Mouse (Mus musculus): Measurements from ENCODE around the gene Cacna1c. TPM values are rescaled to one million over a fixed set of nuclear protein-coding genes. Genes with fewer than 3 reads are reported as not detected.

The Cacna1c gene
- polyA plus RNA-seq, 1 experiment: not detected

DNA sequence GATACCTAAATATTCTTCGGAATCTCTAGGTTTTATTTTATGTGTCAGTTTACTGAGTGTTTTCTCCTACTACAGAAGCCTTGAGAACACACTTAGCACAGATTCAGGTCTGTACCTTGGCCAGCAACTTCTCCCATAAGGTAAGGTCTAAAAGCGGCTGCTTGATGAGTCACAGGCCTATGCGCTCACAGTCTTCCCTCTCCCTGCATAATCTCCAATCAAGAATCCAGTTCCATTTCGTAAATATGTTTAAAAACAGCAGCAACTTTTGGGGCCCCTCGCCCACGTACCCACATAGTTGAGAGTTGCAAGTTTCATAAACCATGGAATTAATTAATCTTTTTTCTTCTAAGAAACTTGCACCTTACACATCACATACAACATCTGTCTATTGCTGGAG is 423.6 kb downstream of the Cacna1c start:
- H3K36me3 ChIP-seq (ENCODE audit: control insufficient read depth, insufficient read depth): no peaks in the 10 kb centered on the region
- H3K4me2 ChIP-seq (ENCODE audit: low read depth): no peak overlapping the region
- no peak overlapping the region for H3ac ChIP-seq (ENCODE audit: control insufficient read depth, insufficient read length)
- H3K79me2 ChIP-seq (ENCODE audit: control insufficient read depth, insufficient read depth): no peaks in the 10 kb centered on the region
- TF ChIP-seq TCF3 (IDR thresholded peaks at IDR 0.05; ENCODE audit: insufficient read length, low read depth) (no peak), CEBPB (IDR thresholded peaks at IDR 0.05; ENCODE audit: insufficient read depth, poor library complexity, severe bottlenecking) (no peak), USF1 (IDR thresholded peaks at IDR 0.05; ENCODE audit: low read depth) (no peak)
- no peaks in the 10 kb centered on the region for H3K27me3 ChIP-seq (ENCODE audit: control insufficient read depth, insufficient read depth, insufficient read length)
- no peak overlapping the region for H3K4me3 ChIP-seq

DNA sequence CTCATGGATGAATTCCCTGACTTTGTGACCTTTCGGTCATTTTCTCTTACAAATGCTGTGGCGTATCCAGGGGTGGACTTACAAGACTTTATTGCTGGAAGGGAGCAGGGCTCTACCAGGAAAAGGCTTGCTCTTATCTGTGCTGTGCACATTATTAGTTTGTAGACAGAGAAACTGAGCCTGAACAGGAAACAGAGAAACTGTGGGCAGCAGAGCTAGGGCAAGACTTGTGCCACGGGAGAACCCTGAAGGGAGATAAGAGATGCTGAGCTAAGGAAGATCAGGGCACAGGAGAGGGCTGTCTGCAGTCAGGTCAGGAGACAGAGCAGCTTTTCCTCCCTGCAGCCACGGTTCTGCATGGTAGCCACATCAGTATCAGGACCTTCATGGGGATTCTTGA is 425.1 kb downstream of the Cacna1c start:
- no peak overlapping the region for H3K4me3 ChIP-seq
- no peaks in the 10 kb centered on the region for H3K27me3 ChIP-seq (ENCODE audit: control insufficient read depth, insufficient read depth, insufficient read length)
- H3K4me2 ChIP-seq (ENCODE audit: low read depth): no peak overlapping the region
- no peaks in the 10 kb centered on the region for H3K79me2 ChIP-seq (ENCODE audit: control insufficient read depth, insufficient read depth)
- TF ChIP-seq MYOG (IDR thresholded peaks at IDR 0.05; ENCODE audit: control insufficient read depth in 1 of 3, insufficient read depth in 1 of 3, insufficient read length in 2 of 3, low read depth in 2 of 3): no peak
- no peak for TF ChIP-seq TCF3 (IDR thresholded peaks at IDR 0.05; ENCODE audit: insufficient read length, low read depth)
- TF ChIP-seq E2F4 (IDR thresholded peaks at IDR 0.05; ENCODE audit: insufficient read depth): no peak
- TF ChIP-seq CEBPB (IDR thresholded peaks at IDR 0.05; ENCODE audit: insufficient read depth, poor library complexity, severe bottlenecking): no peak
- TF ChIP-seq MAX (IDR thresholded peaks at IDR 0.05; ENCODE audit: low read depth): no peak
- TF ChIP-seq POLR2A (IDR thresholded peaks at IDR 0.05; ENCODE audit: insufficient read length, low read depth): no peak
- TF ChIP-seq USF1 (IDR thresholded peaks at IDR 0.05; ENCODE audit: low read depth): no peak
- TF ChIP-seq SRF (IDR thresholded peaks at IDR 0.05; ENCODE audit: control insufficient read depth, insufficient read length, low read depth): no peak
- TF ChIP-seq TCF12 (IDR thresholded peaks at IDR 0.05; ENCODE audit: insufficient read depth, poor library complexity, severe bottlenecking): no peak
- TF ChIP-seq REST (IDR thresholded peaks at IDR 0.05; ENCODE audit: insufficient read depth, insufficient read length): no peak
- TF ChIP-seq MYOD1 (IDR thresholded peaks at IDR 0.05; ENCODE audit: control insufficient read depth in 1 of 3, insufficient read length in 2 of 3, low read depth in 2 of 3): no peak
- no peak for TF ChIP-seq POLR2AphosphoS2 (IDR thresholded peaks at IDR 0.05; ENCODE audit: insufficient read length, low read depth)
- no peak overlapping the region for H3ac ChIP-seq (ENCODE audit: control insufficient read depth, insufficient read length)
- H3K36me3 ChIP-seq (ENCODE audit: control insufficient read depth, insufficient read depth): no peaks in the 10 kb centered on the region

DNA sequence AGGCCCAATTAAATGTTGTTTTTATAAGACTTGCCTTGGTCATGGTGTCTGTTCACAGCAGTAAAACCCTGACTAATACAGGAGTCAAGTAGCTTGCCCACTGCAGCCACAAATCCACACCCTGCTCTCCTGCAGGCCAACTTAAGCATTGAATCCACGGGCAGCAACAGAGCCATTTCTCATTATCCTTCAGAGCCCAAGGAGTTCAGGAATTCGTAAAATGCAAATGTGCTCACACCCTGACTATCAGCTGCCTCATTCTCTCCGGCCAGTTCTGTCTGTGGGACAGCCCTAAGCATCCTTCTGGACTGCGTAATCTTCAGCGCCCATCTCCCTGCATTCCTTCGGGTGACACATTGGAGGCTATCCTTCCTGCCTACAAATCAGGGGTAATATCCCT is 425.8 kb downstream of the Cacna1c start:
- no peaks in the 10 kb centered on the region for H3K27me3 ChIP-seq (ENCODE audit: control insufficient read depth, insufficient read depth, insufficient read length)
- TF ChIP-seq MAX (IDR thresholded peaks at IDR 0.05; ENCODE audit: low read depth): no peak
- TF ChIP-seq POLR2A (IDR thresholded peaks at IDR 0.05; ENCODE audit: insufficient read length, low read depth): no peak
- TF ChIP-seq E2F4 (IDR thresholded peaks at IDR 0.05; ENCODE audit: insufficient read depth): no peak
- TF ChIP-seq TCF12 (IDR thresholded peaks at IDR 0.05; ENCODE audit: insufficient read depth, poor library complexity, severe bottlenecking): no peak
- no peak for TF ChIP-seq CEBPB (IDR thresholded peaks at IDR 0.05; ENCODE audit: insufficient read depth, poor library complexity, severe bottlenecking)
- TF ChIP-seq USF1 (IDR thresholded peaks at IDR 0.05; ENCODE audit: low read depth): no peak
- no peak for TF ChIP-seq SRF (IDR thresholded peaks at IDR 0.05; ENCODE audit: control insufficient read depth, insufficient read length, low read depth)
- TF ChIP-seq MYOG (IDR thresholded peaks at IDR 0.05; ENCODE audit: control insufficient read depth in 1 of 3, insufficient read depth in 1 of 3, insufficient read length in 2 of 3, low read depth in 2 of 3): no peak
- no peak for TF ChIP-seq POLR2AphosphoS2 (IDR thresholded peaks at IDR 0.05; ENCODE audit: insufficient read length, low read depth)
- TF ChIP-seq REST (IDR thresholded peaks at IDR 0.05; ENCODE audit: insufficient read depth, insufficient read length): no peak
- no peak for TF ChIP-seq MYOD1 (IDR thresholded peaks at IDR 0.05; ENCODE audit: control insufficient read depth in 1 of 3, insufficient read length in 2 of 3, low read depth in 2 of 3)
- TF ChIP-seq TCF3 (IDR thresholded peaks at IDR 0.05; ENCODE audit: insufficient read length, low read depth): no peak
- no peak overlapping the region for H3ac ChIP-seq (ENCODE audit: control insufficient read depth, insufficient read length)
- no peaks in the 10 kb centered on the region for H3K36me3 ChIP-seq (ENCODE audit: control insufficient read depth, insufficient read depth)
- no peak overlapping the region for H3K4me2 ChIP-seq (ENCODE audit: low read depth)
- H3K79me2 ChIP-seq (ENCODE audit: control insufficient read depth, insufficient read depth): no peaks in the 10 kb centered on the region
- no peak overlapping the region for H3K4me3 ChIP-seq

DNA sequence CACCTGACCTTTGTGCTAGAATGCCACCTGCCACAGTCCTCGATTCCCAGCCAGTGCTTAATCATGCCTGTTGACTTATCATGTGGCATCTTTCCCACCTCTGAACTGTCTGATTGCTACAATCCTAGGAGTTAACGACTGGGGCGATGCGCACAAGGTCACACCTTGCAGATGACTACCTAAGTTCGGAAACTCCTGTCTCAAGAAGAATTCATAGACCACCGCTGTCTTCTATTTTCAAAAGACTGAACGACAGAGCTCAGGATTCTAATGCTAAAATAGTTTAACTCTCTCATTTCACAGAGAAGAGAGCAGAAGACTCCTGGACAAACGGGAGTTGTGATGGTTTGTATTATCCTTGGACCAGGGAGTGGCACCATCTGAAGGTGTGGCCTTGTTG is 426.4 kb downstream of the Cacna1c start:
- Histone ChIP-seq H3K79me2 (ENCODE audit: control insufficient read depth, insufficient read depth) (no peaks in the 10 kb centered on the region), H3K27me3 (ENCODE audit: control insufficient read depth, insufficient read depth, insufficient read length) (no peaks in the 10 kb centered on the region), H3ac (ENCODE audit: control insufficient read depth, insufficient read length) (no peak overlapping the region), H3K36me3 (ENCODE audit: control insufficient read depth, insufficient read depth) (no peaks in the 10 kb centered on the region), H3K4me2 (ENCODE audit: low read depth) (no peak overlapping the region), H3K4me3 (no peak overlapping the region)
- no peak for TF ChIP-seq POLR2AphosphoS2 (IDR thresholded peaks at IDR 0.05; ENCODE audit: insufficient read length, low read depth)
- TF ChIP-seq SRF (IDR thresholded peaks at IDR 0.05; ENCODE audit: control insufficient read depth, insufficient read length, low read depth): no peak
- TF ChIP-seq MYOG (IDR thresholded peaks at IDR 0.05; ENCODE audit: control insufficient read depth in 1 of 3, insufficient read depth in 1 of 3, insufficient read length in 2 of 3, low read depth in 2 of 3): no peak
- TF ChIP-seq CEBPB (IDR thresholded peaks at IDR 0.05; ENCODE audit: insufficient read depth, poor library complexity, severe bottlenecking): no peak

DNA sequence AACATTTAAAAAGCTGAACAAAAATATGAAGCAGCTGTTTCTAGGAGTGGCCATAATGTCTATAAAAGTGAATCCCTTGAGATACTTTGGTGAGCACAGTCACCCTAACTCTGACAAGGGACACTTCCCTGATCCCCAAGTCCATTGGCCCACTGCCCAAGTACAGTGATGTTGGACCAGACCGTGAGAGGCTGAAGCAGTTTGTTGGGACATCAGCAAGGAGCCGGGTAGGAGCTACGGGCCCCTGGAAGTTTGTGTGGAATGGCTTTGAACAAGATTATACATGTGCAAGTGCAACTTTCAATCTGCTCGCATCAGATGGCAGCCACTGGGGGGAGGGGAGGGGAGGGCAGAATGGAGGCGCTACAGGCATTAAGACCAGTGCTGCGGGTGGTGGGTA is 428.5 kb downstream of the Cacna1c start:
- Histone ChIP-seq H3ac (ENCODE audit: control insufficient read depth, insufficient read length) (no peak overlapping the region), H3K36me3 (ENCODE audit: control insufficient read depth, insufficient read depth) (no peaks in the 10 kb centered on the region), H3K4me3 (no peak overlapping the region), H3K79me2 (ENCODE audit: control insufficient read depth, insufficient read depth) (no peaks in the 10 kb centered on the region), H3K27me3 (ENCODE audit: control insufficient read depth, insufficient read depth, insufficient read length) (no peaks in the 10 kb centered on the region), H3K4me2 (ENCODE audit: low read depth) (no peak overlapping the region)
- TF ChIP-seq SRF (IDR thresholded peaks at IDR 0.05; ENCODE audit: control insufficient read depth, insufficient read length, low read depth) (no peak), MAX (IDR thresholded peaks at IDR 0.05; ENCODE audit: low read depth) (no peak), POLR2AphosphoS2 (IDR thresholded peaks at IDR 0.05; ENCODE audit: insufficient read length, low read depth) (no peak), REST (IDR thresholded peaks at IDR 0.05; ENCODE audit: insufficient read depth, insufficient read length) (no peak), TCF12 (IDR thresholded peaks at IDR 0.05; ENCODE audit: insufficient read depth, poor library complexity, severe bottlenecking) (no peak), USF1 (IDR thresholded peaks at IDR 0.05; ENCODE audit: low read depth) (no peak), CEBPB (IDR thresholded peaks at IDR 0.05; ENCODE audit: insufficient read depth, poor library complexity, severe bottlenecking) (no peak), POLR2A (IDR thresholded peaks at IDR 0.05; ENCODE audit: insufficient read length, low read depth) (no peak), E2F4 (IDR thresholded peaks at IDR 0.05; ENCODE audit: insufficient read depth) (no peak)

Measured in myocyte (in vitro differentiated cells).